Mouse (Mus musculus) duodenum, adult 2 months (tissue): ENCODE measurements around the gene Adat3. TPM values are rescaled to one million over a fixed set of nuclear protein-coding genes. Genes with fewer than 3 reads are reported as not detected.

Experiments used
- polyA plus RNA-seq: library from polyadenylated mRNA; depleted of rRNA; stranded (reverse); fragments of >200 nt; gene quantifications from 2 replicates; pipeline ENCODE4 v1.2.3, GENCODE M21; 2012; ENCODE audit warnings: low replicate concordance; rRNA removed

Adat3 gene
- polyA plus RNA-seq: 23.9 and 33.1 TPM in 2 replicates

DNA sequence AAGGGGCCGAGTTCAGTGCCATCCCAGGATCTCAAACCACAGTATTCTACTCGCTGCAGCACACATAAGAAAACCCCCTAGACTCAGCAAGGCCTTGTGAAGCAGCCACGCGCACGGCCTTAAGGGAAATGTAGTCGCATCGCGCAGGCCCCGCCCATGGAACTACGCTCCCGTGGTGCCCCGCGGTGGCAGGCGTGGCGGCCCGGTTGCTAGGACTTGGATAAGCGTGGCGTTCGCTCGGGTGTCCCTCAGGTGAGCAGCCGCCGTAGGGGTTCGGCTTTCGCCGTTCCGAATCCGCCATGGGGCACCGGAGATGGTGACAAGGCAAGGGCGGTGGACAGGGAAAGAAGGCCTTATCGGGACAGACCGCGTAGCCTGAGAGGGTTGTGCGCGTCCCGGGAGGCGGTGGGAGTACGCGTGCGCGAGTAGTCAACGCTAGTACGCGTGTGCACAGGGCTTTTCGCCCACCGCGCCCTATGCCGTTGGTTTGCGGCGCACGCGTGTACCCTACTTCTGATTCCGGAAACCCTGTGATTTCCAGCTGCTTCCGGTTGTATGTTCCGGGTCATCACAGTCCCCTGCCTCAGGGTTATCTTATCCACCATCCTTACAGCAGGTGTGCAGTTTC, at the start of gene Adat3, which contains the start of gene Scamp4:
Adat3 (plus strand) TSS at position 183 of the 628 bp plus-strand sequence.
Scamp4 (plus strand) TSS at position 175 of the 628 bp plus-strand sequence.

GRCm38 (mm10) chr10:80561116-80561944, 41.4 kb upstream of the Adat3 start, which contains the start of gene Rexo1:
Gene Rexo1, minus strand, starts transcription at chr10:80561560.

DNA sequence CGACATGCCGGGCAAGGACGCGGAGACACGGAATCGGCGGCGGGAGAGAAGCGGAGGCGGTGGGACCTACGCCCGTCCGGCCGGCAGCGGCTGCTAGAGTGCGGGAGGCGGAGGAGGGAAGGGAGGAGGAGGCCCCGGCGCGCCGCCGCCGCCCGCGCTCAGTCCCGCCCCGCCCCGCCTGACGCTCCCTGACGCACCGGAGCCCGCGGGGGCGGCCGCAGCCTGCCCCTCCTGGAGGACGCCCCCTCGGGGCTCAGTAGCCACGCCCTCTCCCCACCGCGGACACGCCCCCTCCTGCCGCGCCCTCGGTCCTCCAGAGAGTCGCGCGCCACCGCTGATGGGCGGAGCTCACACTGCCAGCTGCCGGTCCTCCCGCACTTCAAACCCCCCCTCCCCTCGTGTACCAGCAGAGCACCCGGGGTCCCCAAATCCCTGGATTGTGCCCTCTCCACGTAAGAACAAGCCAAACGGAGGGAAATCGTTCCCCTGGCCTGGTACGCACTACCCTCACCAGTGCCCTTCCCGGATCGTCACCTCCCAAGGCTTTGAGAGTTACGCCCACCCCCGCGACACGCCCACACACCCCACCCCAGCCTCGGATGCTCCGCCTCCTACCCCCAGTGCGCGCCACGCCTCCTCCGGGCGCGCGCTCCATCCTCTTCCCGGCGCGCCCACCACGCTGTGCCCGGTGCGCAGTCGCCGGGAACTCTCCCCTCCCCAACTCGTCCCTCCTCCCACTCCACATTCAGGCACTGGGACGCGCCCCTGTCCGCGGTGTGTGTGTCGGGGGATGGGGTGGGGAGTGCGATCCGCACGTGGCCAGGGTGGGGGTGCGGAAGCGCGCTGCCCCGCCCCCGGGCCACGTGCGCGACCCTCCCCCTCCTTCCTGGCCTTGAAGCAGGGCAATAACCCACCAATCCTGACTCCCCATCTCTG, 25.2 kb upstream of the Adat3 start, which contains the start of gene Klf16:
Klf16 (minus strand) TSS at position 127 of the 936 bp plus-strand sequence.

DNA sequence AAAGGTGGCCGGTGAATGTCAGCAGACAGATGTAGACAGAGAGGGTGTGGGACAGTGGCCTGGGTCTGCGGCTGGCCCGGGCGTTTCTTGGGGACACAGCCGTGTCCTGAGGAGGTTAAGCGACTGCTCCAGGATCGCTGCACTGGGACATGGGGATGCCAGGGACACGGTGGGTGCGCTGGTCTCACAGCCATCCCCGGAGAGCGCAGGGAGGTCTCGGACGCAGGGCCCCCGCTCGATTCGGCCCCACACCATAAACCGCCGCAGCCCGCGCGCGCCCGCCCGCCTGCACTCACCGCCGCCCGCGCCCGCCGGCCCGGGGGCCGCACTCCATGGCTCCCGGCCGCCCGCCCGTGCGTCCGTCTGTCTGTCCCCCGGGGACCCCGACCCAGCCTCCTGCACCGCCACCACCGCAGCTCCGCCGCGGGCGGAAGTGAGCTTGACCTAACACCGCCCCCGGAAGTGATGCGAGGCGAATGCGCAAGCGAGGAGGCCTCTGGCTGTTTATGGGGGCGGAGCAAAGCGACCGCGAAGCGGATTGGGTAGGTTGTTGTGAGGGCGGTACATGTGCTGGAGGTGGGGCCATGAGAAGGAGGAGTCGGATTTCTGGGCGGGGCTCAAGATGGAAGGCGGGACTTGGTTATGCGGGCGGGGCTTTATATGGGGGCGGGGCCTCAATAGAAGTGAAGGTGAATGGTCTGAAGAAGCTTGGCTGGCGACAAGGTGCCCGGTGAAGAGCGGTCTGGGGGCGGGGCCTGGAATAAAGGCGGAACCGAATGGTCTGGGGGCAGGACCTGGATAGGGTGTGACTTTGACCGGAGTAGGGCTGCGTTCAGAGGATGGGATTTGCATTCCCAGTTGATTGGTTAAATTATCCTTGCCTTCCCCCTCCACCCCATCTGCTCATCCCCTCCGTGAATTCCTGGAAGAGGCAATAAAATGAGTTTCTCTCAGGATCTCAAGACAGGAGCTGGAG, 12.5 kb upstream of the Adat3 start, which contains the start of gene Abhd17a:
Abhd17a (minus strand) TSS at position 463 of the 976 bp plus-strand sequence.

DNA sequence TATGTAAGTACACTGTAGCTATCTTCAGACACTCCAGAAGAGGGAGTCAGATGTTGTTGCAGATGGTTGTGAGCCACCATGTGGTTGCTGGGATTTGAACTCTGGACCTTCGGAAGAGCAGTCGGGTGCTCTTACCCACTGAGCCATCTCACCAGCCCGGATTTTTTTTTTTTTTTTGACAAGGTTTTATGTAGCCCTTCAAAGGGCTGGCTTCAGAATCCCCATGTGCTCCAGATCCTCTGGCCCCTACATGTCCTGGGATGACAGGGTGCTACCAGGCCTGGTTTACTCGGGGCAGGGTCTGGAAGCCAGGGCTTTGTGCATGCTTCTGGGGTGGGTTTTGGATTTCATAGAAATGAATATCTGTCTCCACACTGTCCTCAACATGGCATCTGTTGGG, 3.0 kb downstream of the Adat3 start, which contains the start of gene Gm49322:
Gm49322 (plus strand) TSS at position 301 of the 400 bp plus-strand sequence.

DNA sequence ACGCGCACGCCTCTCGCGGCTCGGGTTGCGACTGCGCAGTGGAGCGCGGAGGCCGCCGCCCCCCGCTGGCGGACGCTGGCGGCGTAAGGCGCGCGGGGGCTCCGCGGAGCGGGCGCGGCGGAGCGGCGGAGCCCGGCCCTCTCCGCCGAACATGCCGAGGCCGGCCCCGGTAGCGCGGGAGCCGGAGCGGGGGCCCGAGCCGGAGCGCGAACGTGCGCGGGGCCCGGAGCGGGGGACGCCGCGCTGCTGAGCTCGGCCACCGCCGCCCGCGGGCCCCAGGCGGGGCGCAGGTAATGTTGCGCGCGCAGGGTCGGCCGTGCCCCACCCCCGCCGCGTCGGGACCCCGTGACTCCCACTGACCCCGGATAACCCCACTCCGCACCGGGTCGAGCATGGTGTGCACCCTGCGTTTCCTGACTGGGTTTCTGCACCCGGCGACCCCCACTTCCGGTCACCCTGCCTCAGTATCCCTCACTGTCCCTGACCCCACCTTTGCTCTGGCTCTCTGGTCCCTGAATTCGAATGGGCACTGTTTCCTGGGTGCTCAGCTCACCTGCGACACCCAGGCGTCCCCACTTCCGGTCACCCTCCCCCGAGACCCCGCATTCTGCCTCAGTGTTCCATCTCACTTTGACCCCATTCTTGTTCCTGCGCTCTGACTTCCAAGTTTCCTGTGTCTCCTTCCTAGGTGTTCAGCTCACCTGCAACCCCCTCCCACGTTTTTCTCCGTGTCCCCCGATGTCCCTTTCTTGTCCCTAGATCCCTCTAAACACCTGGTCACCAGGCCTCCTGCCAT, 20.2 kb downstream of the Adat3 start, which contains the start of gene Csnk1g2:
Csnk1g2 (plus strand) TSS at position 178 of the 796 bp plus-strand sequence.

GRCm38 (mm10) chr10:80656863-80657623, 54.4 kb downstream of the Adat3 start, which contains the start of gene Btbd2:
Gene Btbd2, minus strand, starts transcription at chr10:80657071.

Other genes starting within 250 kb of the Adat3 start
- 2.4 and 7.5 TPM in 2 replicates for gene Plk5, start 246.4 kb upstream of the Adat3 start, polyA plus RNA-seq
- gene Mex3d, start 215.2 kb upstream of the Adat3 start, polyA plus RNA-seq: 13.6 and 24.5 TPM in 2 replicates
- 76.6 and 89.3 TPM in 2 replicates for gene Mbd3, start 203.3 kb upstream of the Adat3 start, polyA plus RNA-seq
- 2,686 and 4,056 TPM in 2 replicates for gene Uqcr11, start 196.1 kb upstream of the Adat3 start, polyA plus RNA-seq
- 95.5 and 98.0 TPM in 2 replicates for gene Tcf3, start 169.2 kb upstream of the Adat3 start, polyA plus RNA-seq
- 0.26 and 4.2 TPM in 2 replicates for gene Onecut3, start 108.0 kb upstream of the Adat3 start, polyA plus RNA-seq
- gene Atp8b3, start 63.8 kb upstream of the Adat3 start, polyA plus RNA-seq: 0.02 TPM in 1 of 2 replicates, not detected in the other
- gene Rexo1, start 41.3 kb upstream of the Adat3 start, polyA plus RNA-seq: 50.2 and 62.3 TPM in 2 replicates
- 22.7 and 36.3 TPM in 2 replicates for gene Klf16, start 25.6 kb upstream of the Adat3 start, polyA plus RNA-seq
- gene Abhd17a, start 12.5 kb upstream of the Adat3 start, polyA plus RNA-seq: 502 and 1,087 TPM in 2 replicates
- gene Scamp4, start within 50 bp of the Adat3 start, polyA plus RNA-seq: 164 and 176 TPM in 2 replicates
- 1.7 and 2.4 TPM in 2 replicates for gene Gm49322, start 3.1 kb downstream of the Adat3 start, polyA plus RNA-seq
- 194 and 256 TPM in 2 replicates for gene Csnk1g2, start 20.0 kb downstream of the Adat3 start, polyA plus RNA-seq
- gene Btbd2, start 54.2 kb downstream of the Adat3 start, polyA plus RNA-seq: 70.9 and 83.2 TPM in 2 replicates
- gene Mknk2, start 75.2 kb downstream of the Adat3 start, polyA plus RNA-seq: 147 TPM in 2 replicates
- gene Mob3a, start 99.1 kb downstream of the Adat3 start, polyA plus RNA-seq: 28.1 and 37.8 TPM in 2 replicates
- gene Izumo4, start 99.3 kb downstream of the Adat3 start, polyA plus RNA-seq: 20.8 and 44.8 TPM in 2 replicates
- 80.7 and 89.3 TPM in 2 replicates for gene Ap3d1, start 139.4 kb downstream of the Adat3 start, polyA plus RNA-seq
- 53.5 and 58.4 TPM in 2 replicates for gene Dot1l, start 152.3 kb downstream of the Adat3 start, polyA plus RNA-seq
- 50.6 and 68.2 TPM in 2 replicates for gene Sf3a2, start 195.3 kb downstream of the Adat3 start, polyA plus RNA-seq
- 44.6 and 62.2 TPM in 2 replicates for gene Plekhj1, start 195.7 kb downstream of the Adat3 start, polyA plus RNA-seq
- gene Amh, start 202.4 kb downstream of the Adat3 start, polyA plus RNA-seq: 0.54 and 2.5 TPM in 2 replicates
- gene Jsrp1, start 210.6 kb downstream of the Adat3 start, polyA plus RNA-seq: not detected in 2 replicates
- gene Oaz1, start 223.8 kb downstream of the Adat3 start, polyA plus RNA-seq: 955 and 1,664 TPM in 2 replicates
- 0.02 and 0.07 TPM in 2 replicates for gene Lingo3, start 241.2 kb downstream of the Adat3 start, polyA plus RNA-seq